Mouse (Mus musculus) erythroid progenitor cell, adult 5-6 weeks (primary cell): ENCODE results near the gene Vat1. TPM values are rescaled to one million over a fixed set of nuclear protein-coding genes. Genes with fewer than 3 reads are reported as not detected.

ENCODE experiments used
- ATAC-seq: replicated peaks from 2 replicates; pipeline ENCODE4 v1.8.0; 2016; ENCODE audit warnings: moderate number of reproducible peaks, mild to moderate bottlenecking, moderate TSS enrichment, inconsistent platforms; ENCODE audit not compliant: poor library complexity, low FRiP score, severe bottlenecking
- total RNA-seq, 2 experiments: library from RNA; stranded (forward) in 1 of 2; stranded (reverse) in 1 of 2; fragments of 150-400 nt in 1 of 2; fragments of 186-747, 209-891 nt in 1 of 2; gene quantifications; 2 replicates each; pipeline versions ENCODE4 v1.2.3 to v1.2.4; 2015 to 2017; ENCODE audit warnings: low replicate concordance in 2 of 2

Vat1 gene
- total RNA-seq, 2 experiments from 2014 or later: 6.1 to 13.4 TPM

- ATAC-seq: no peak
Observed at GRCm38 (mm10) chr11:101415306-101415705, 50.7 kb downstream of the Vat1 start.

Other genes starting within 250 kb of the Vat1 start
- 32.3 and 58.4 TPM in 2 replicates for gene Ezh1, start 239.8 kb downstream of the Vat1 start, total RNA-seq (2015; ENCODE audit: low replicate concordance)
- 43.8 and 53.9 TPM in 2 replicates for gene Ezh1, start 239.8 kb downstream of the Vat1 start, total RNA-seq (2017; ENCODE audit: low replicate concordance)
- gene Ramp2, start 220.2 kb downstream of the Vat1 start, total RNA-seq (2015; ENCODE audit: low replicate concordance): not detected in 2 replicates
- gene Ramp2, start 220.2 kb downstream of the Vat1 start, total RNA-seq (2017; ENCODE audit: low replicate concordance): not detected in 2 replicates
- gene Vps25, start 212.5 kb downstream of the Vat1 start, total RNA-seq (2015; ENCODE audit: low replicate concordance): 133 and 142 TPM in 2 replicates
- 27.3 and 31.7 TPM in 2 replicates for gene Vps25, start 212.5 kb downstream of the Vat1 start, total RNA-seq (2017; ENCODE audit: low replicate concordance)
- gene Wnk4, start 205.7 kb downstream of the Vat1 start, total RNA-seq (2015; ENCODE audit: low replicate concordance): 0.72 and 5.9 TPM in 2 replicates
- gene Wnk4, start 205.7 kb downstream of the Vat1 start, total RNA-seq (2017; ENCODE audit: low replicate concordance): 2.8 and 3.1 TPM in 2 replicates
- gene Cntd1, start 187.2 kb downstream of the Vat1 start, total RNA-seq (2015; ENCODE audit: low replicate concordance): 5.8 and 10.1 TPM in 2 replicates
- gene Cntd1, start 187.2 kb downstream of the Vat1 start, total RNA-seq (2017; ENCODE audit: low replicate concordance): 11.1 and 11.6 TPM in 2 replicates
- gene Coa3, start 187.1 kb downstream of the Vat1 start, total RNA-seq (2015; ENCODE audit: low replicate concordance): 19.8 and 33.1 TPM in 2 replicates
- gene Coa3, start 187.1 kb downstream of the Vat1 start, total RNA-seq (2017; ENCODE audit: low replicate concordance): 5.3 and 16.2 TPM in 2 replicates
- 71.4 and 72.5 TPM in 2 replicates for gene Becn1, start 163.9 kb downstream of the Vat1 start, total RNA-seq (2015; ENCODE audit: low replicate concordance)
- 273 TPM in 2 replicates for gene Becn1, start 163.9 kb downstream of the Vat1 start, total RNA-seq (2017; ENCODE audit: low replicate concordance)
- gene Psme3, start 150.0 kb downstream of the Vat1 start, total RNA-seq (2015; ENCODE audit: low replicate concordance): 425 and 456 TPM in 2 replicates
- gene Psme3, start 150.0 kb downstream of the Vat1 start, total RNA-seq (2017; ENCODE audit: low replicate concordance): 261 and 313 TPM in 2 replicates
- 25.2 and 38.6 TPM in 2 replicates for gene Aoc2, start 141.2 kb downstream of the Vat1 start, total RNA-seq (2015; ENCODE audit: low replicate concordance)
- 12.8 and 18.9 TPM in 2 replicates for gene Aoc2, start 141.2 kb downstream of the Vat1 start, total RNA-seq (2017; ENCODE audit: low replicate concordance)
- gene Aoc3, start 135.6 kb downstream of the Vat1 start, total RNA-seq (2015; ENCODE audit: low replicate concordance): 2.5 TPM in 1 of 2 replicates, not detected in the other
- gene Aoc3, start 135.6 kb downstream of the Vat1 start, total RNA-seq (2017; ENCODE audit: low replicate concordance): 0.51 TPM in 1 of 2 replicates, not detected in the other
- not detected in 2 replicates for gene G6pc, start 98.7 kb downstream of the Vat1 start, total RNA-seq (2015; ENCODE audit: low replicate concordance)
- gene G6pc, start 98.7 kb downstream of the Vat1 start, total RNA-seq (2017; ENCODE audit: low replicate concordance): not detected in 2 replicates
- 2.1 and 20.9 TPM in 2 replicates for gene Aarsd1, start 48.6 kb downstream of the Vat1 start, total RNA-seq (2015; ENCODE audit: low replicate concordance)
- gene Aarsd1, start 48.6 kb downstream of the Vat1 start, total RNA-seq (2017; ENCODE audit: low replicate concordance): 13.1 and 27.7 TPM in 2 replicates
- gene Gm27029, start 41.4 kb downstream of the Vat1 start, total RNA-seq (2015; ENCODE audit: low replicate concordance): 3.2 TPM in 1 of 2 replicates, not detected in the other
- not detected in 2 replicates for gene Gm27029, start 41.4 kb downstream of the Vat1 start, total RNA-seq (2017; ENCODE audit: low replicate concordance)
- gene Rundc1, start 41.1 kb downstream of the Vat1 start, total RNA-seq (2015; ENCODE audit: low replicate concordance): 0.42 and 1.8 TPM in 2 replicates
- 1.8 and 2.6 TPM in 2 replicates for gene Rundc1, start 41.1 kb downstream of the Vat1 start, total RNA-seq (2017; ENCODE audit: low replicate concordance)
- not detected in 2 replicates for gene Ptges3l, start 40.9 kb downstream of the Vat1 start, total RNA-seq (2015; ENCODE audit: low replicate concordance)
- not detected in 2 replicates for gene Ptges3l, start 40.9 kb downstream of the Vat1 start, total RNA-seq (2017; ENCODE audit: low replicate concordance)
- gene Rpl27, start 23.9 kb downstream of the Vat1 start, total RNA-seq (2015; ENCODE audit: low replicate concordance): 179 and 183 TPM in 2 replicates
- gene Rpl27, start 23.9 kb downstream of the Vat1 start, total RNA-seq (2017; ENCODE audit: low replicate concordance): 266 and 615 TPM in 2 replicates
- 39.8 and 73.2 TPM in 2 replicates for gene Ifi35, start 17.8 kb downstream of the Vat1 start, total RNA-seq (2015; ENCODE audit: low replicate concordance)
- 43.6 and 47.4 TPM in 2 replicates for gene Ifi35, start 17.8 kb downstream of the Vat1 start, total RNA-seq (2017; ENCODE audit: low replicate concordance)
- not detected in 2 replicates for gene Rnd2, start 1.2 kb downstream of the Vat1 start, total RNA-seq (2015; ENCODE audit: low replicate concordance)
- not detected in 2 replicates for gene Rnd2, start 1.2 kb downstream of the Vat1 start, total RNA-seq (2017; ENCODE audit: low replicate concordance)
- 85.1 and 137 TPM in 2 replicates for gene Brca1, start 85.7 kb upstream of the Vat1 start, total RNA-seq (2015; ENCODE audit: low replicate concordance)
- gene Brca1, start 85.7 kb upstream of the Vat1 start, total RNA-seq (2017; ENCODE audit: low replicate concordance): 153 and 177 TPM in 2 replicates
- gene Nbr1, start 85.9 kb upstream of the Vat1 start, total RNA-seq (2015; ENCODE audit: low replicate concordance): 108 and 112 TPM in 2 replicates
- gene Nbr1, start 85.9 kb upstream of the Vat1 start, total RNA-seq (2017; ENCODE audit: low replicate concordance): 82.8 and 107 TPM in 2 replicates
- gene Tmem106a, start 116.0 kb upstream of the Vat1 start, total RNA-seq (2015; ENCODE audit: low replicate concordance): 13.7 and 22.2 TPM in 2 replicates
- gene Tmem106a, start 116.0 kb upstream of the Vat1 start, total RNA-seq (2017; ENCODE audit: low replicate concordance): 2.6 and 3.0 TPM in 2 replicates
- gene Gm11634, start 133.0 kb upstream of the Vat1 start, total RNA-seq (2015; ENCODE audit: low replicate concordance): not detected in 2 replicates
- gene Gm11634, start 133.0 kb upstream of the Vat1 start, total RNA-seq (2017; ENCODE audit: low replicate concordance): not detected in 2 replicates
- gene Rdm1, start 161.0 kb upstream of the Vat1 start, total RNA-seq (2015; ENCODE audit: low replicate concordance): 81.1 and 91.4 TPM in 2 replicates
- gene Rdm1, start 161.0 kb upstream of the Vat1 start, total RNA-seq (2017; ENCODE audit: low replicate concordance): 34.5 and 43.0 TPM in 2 replicates
- gene Arl4d, start 199.3 kb upstream of the Vat1 start, total RNA-seq (2015; ENCODE audit: low replicate concordance): not detected in 2 replicates
- 1.0 and 1.5 TPM in 2 replicates for gene Arl4d, start 199.3 kb upstream of the Vat1 start, total RNA-seq (2017; ENCODE audit: low replicate concordance)